Mouse (Mus musculus) heart, embryonic 15.5 days (tissue): Measurements from ENCODE around the gene Zscan5b. TPM values are rescaled to one million over a fixed set of nuclear protein-coding genes. Genes with fewer than 3 reads are reported as not detected.
"Not testable (repeated sequence)": the region's sequence is repeated elsewhere in the genome, so short reads cannot be mapped to it uniquely, and the experiment has no call there.

Experiments used
- ATAC-seq: fragments of 200-750 bp; cut with Nextera tagmentation; replicated peaks from 2 replicates; pipeline ENCODE4 v1.8.0; 2017; ENCODE audit warnings: low read depth, moderate TSS enrichment; ENCODE audit not compliant: insufficient number of reproducible peaks, insufficient read depth, low FRiP score
- H3K27ac ChIP-seq: fragments of 300-500 bp; sonication (generic); 2 replicates; pipeline ENCODE4 v1.5.1; 2015; ENCODE audit warnings: mild to moderate bottlenecking, inconsistent platforms
- H3K27me3 ChIP-seq: fragments of 300-500 bp; sonication (generic); 2 replicates; pipeline ENCODE4 v1.6.1; 2015; ENCODE audit warnings: inconsistent platforms
- H3K36me3 ChIP-seq: fragments of 300-500 bp; sonication (generic); 2 replicates; pipeline ENCODE4 v1.6.1; 2015; ENCODE audit warnings: mild to moderate bottlenecking, inconsistent platforms
- H3K4me1 ChIP-seq: fragments of 300-500 bp; sonication (generic); replicated peaks from 2 replicates; pipeline ENCODE4 v1.6.1; 2015; ENCODE audit warnings: inconsistent platforms
- H3K4me2 ChIP-seq: fragments of 300-500 bp; sonication (generic); 2 replicates; pipeline ENCODE4 v1.6.1; 2015; ENCODE audit warnings: inconsistent platforms, mild to moderate bottlenecking, moderate library complexity
- H3K4me3 ChIP-seq: fragments of 300-500 bp; sonication (generic); 2 replicates; pipeline ENCODE4 v1.5.1; 2015; ENCODE audit warnings: mild to moderate bottlenecking, inconsistent platforms
- H3K9ac ChIP-seq: fragments of 300-500 bp; sonication (generic); 2 replicates; pipeline ENCODE4 v1.6.1; 2015; ENCODE audit warnings: mild to moderate bottlenecking, inconsistent platforms
- H3K9me3 ChIP-seq: fragments of 300-500 bp; sonication (generic); replicated peaks from 2 replicates; pipeline ENCODE4 v1.6.1; 2016; ENCODE audit warnings: inconsistent platforms
- WGBS: fragments of 180-500 bp; shearing (Covaris S2); methylation state at CpG from one replicate; pipeline ENCODE4 v1.1.7; 2015; ENCODE audit warnings: mixed read lengths; 5-methylcytosine and 5-hydroxymethylcytosine counted together
- polyA plus RNA-seq: library from polyadenylated mRNA; unstranded; fragments of >200 nt; fragmentation: Nextera tagmentation; extraction: Ambion mirVana; gene quantifications from 2 replicates; pipeline ENCODE4 v1.2.1, GENCODE M21; 2015

Gene Zscan5b
- not detected in 2 replicates for polyA plus RNA-seq

DNA sequence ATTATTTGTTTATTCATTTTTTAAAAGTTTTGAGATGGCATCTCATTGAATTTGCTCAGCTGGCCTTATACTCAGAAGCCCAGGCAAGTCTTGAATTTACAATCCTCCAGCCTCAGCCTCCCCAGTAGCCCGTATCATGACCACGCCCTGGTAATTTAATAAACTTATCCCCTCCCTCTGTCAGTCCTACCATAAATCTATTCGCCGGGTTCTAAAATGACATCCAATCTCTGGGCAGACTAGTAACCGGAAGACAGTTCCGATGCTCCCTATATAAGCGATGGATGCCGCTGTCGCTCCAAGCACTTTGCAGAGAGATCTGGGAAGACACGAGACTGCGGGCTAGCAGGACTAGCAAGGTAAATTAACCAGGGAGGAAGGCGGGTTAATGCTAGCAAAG, at the start of gene Zscan5b:
TSS of gene Zscan5b (plus strand) at position 301 of the 400 bp plus-strand sequence.
- Histone ChIP-seq H3K4me2 (no peak within 1 kb of the TSS), H3K4me3 (no peak within 1 kb of the TSS), H3K36me3 (no peaks in the 10 kb centered on the region), H3K9me3 (no peaks in the 10 kb centered on the region), H3K27me3 (no peaks in the 10 kb centered on the region), H3K9ac (no peak within 1 kb of the TSS), H3K4me1 (no peaks in the 10 kb centered on the region), H3K27ac (no peak within 1 kb of the TSS)
- ATAC-seq = no peak
- 90% methylated on average over 12 of the region's 12 CpGs for WGBS

DNA sequence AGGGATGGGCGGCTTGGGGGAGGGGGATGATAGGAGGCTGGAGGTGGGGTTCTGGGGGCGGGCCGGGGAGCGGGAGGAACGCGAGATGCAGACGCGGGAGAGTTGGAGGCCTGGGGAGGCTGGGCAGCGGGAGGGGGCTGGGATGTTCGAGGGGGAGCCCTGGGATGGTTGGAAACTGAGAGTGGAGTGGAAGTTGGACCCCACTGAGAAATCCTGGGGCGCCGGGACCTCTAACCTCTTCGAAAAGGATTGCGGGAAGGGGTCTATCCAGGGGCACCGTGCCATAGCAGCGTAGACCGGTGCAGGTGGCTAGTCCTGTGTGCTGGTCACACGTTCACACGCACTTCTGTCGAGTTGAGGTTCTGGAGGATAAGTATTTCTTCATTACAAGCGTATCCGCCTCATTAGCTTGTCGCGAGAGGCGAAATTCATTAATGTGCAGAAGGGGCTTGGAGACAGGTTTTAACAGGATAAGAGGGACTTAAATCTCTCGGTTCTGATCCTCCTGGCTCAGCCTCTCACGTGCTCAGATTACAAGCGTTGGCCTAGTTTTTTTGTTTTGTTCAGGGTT, 49.3 kb upstream of the Zscan5b start:
- WGBS = under 1% methylated on average over 28 of the region's 28 CpGs

GRCm38 (mm10) chr7:6173872-6174271, 48.2 kb upstream of the Zscan5b start:
- Histone ChIP-seq H3K9me3 (no peaks in the 10 kb centered on the region), H3K27ac (no peak overlapping the region), H3K36me3 (peaks cover 4% of the 10 kb centered on the region; the same call in 1 of the 2 replicates), H3K4me3 (no peak overlapping the region), H3K9ac (no peak overlapping the region), H3K4me2 (no peak overlapping the region), H3K27me3 (no peaks in the 10 kb centered on the region), H3K4me1 (peaks cover 22% of the 10 kb centered on the region)
- 88% methylated on average over 8 of the region's 8 CpGs for WGBS
- ATAC-seq = no peak

More for the DNA sequence above, 49.3 kb upstream of the Zscan5b start:
- H3K27ac ChIP-seq = peak overlapping the region; percentile 53
- no peaks in the 10 kb centered on the region for H3K9me3 ChIP-seq
- peaks cover 4% of the 10 kb centered on the region; the same call in 1 of the 2 replicates for H3K36me3 ChIP-seq
- ATAC-seq = peak; percentile 16
- peak overlapping the region; percentile 70 for H3K9ac ChIP-seq
- peak overlapping the region; percentile 70 for H3K4me3 ChIP-seq
- H3K4me1 ChIP-seq = peaks cover 21% of the 10 kb centered on the region
- no peaks in the 10 kb centered on the region for H3K27me3 ChIP-seq
- H3K4me2 ChIP-seq = peak overlapping the region; percentile 92

GRCm38 (mm10) chr7:6174365-6174987, 47.6 kb upstream of the Zscan5b start:
- not testable (repeated sequence) for H3K4me2 ChIP-seq, H3K9ac ChIP-seq, ATAC-seq, H3K4me3 ChIP-seq, H3K27me3 ChIP-seq, H3K9me3 ChIP-seq, H3K27ac ChIP-seq, H3K36me3 ChIP-seq
- 70% methylated on average over 9 of the region's 9 CpGs for WGBS
- peaks cover 26% of the 10 kb centered on the region for H3K4me1 ChIP-seq

DNA sequence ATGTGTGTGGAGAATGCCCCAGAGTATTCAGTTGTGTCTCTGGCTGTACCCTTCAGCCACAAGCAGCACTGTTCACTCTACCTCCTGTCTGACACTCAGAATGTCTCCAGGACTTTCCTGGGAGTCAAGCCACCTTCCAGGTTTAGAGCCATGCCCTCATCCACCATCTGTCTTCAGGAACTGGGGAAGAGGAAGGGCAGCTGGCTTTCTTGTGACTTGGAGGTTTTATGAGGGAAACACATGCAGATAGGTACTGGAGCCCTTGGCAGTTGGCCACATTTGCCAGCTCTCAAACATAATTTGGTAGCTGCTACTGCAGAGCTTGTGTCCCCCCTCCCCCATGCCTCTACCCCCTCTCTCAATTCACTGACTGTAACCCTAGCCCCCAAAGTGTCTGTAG, 43.1 kb upstream of the Zscan5b start:
- H3K9ac ChIP-seq = no peak overlapping the region
- H3K27ac ChIP-seq = no peak overlapping the region
- H3K4me1 ChIP-seq = peaks cover 20% of the 10 kb centered on the region
- no peaks in the 10 kb centered on the region for H3K27me3 ChIP-seq
- ATAC-seq = no peak
- H3K36me3 ChIP-seq = peaks cover 4% of the 10 kb centered on the region; the same call in 1 of the 2 replicates
- no peak overlapping the region for H3K4me2 ChIP-seq
- no peaks in the 10 kb centered on the region for H3K9me3 ChIP-seq
- no peak overlapping the region for H3K4me3 ChIP-seq

DNA sequence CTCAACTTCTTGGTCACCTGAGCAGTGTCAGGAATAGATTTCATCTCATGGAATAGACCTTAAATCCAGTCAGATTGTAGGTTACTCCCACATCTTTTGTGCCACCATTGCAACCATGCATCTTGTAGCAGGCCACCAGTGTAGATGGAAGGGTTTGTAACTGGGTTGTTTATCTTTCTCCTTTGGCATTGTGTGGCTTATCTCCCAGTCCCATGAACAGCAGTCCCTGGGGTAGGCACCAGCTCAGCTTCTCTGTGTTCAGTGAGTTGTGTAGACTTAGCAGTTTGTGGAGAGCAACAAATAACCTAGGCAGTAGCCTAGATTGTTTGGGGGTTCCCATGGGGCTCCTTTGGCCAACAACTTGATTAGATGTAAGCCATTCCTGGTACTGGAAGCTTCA, 39.2 kb upstream of the Zscan5b start:
- H3K27ac ChIP-seq = no peak overlapping the region
- H3K9me3 ChIP-seq = no peaks in the 10 kb centered on the region
- ATAC-seq = no peak
- H3K9ac ChIP-seq = no peak overlapping the region
- no peaks in the 10 kb centered on the region for H3K27me3 ChIP-seq
- no peak overlapping the region for H3K4me3 ChIP-seq
- peaks cover 23% of the 10 kb centered on the region for H3K4me1 ChIP-seq
- peaks cover 20% of the 10 kb centered on the region for H3K36me3 ChIP-seq
- no peak overlapping the region for H3K4me2 ChIP-seq

- H3K27ac ChIP-seq = peak overlapping the region; percentile 78
- ATAC-seq = no peak
- peaks cover 29% of the 10 kb centered on the region for H3K36me3 ChIP-seq
These were observed 38.3 kb upstream of the Zscan5b start for GRCm38 (mm10) chr7:6183802-6184201.

DNA sequence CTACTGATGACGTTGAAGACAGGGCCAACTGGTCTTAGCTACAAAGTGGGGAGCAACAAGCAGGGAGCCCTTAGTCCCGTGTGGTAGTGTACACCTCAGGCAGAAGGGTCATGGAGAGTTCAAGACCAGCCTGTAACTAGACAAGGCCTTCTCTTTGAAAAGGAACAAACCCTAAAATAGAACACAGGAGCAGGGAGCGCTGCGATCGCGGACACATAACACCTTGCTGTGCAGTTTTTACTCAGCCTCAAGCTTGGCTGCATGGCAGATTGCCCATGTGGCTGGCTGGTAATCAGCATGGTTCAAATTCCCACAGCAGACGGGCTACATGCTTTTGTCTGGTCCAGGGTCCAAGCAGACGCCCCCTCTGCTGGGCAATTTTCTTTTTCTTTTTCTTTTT, 37.6 kb upstream of the Zscan5b start:
- Histone ChIP-seq H3K27ac (peak overlapping the region; percentile 78), H3K9ac (no peak overlapping the region), H3K9me3 (no peaks in the 10 kb centered on the region), H3K4me1 (peaks cover 18% of the 10 kb centered on the region), H3K27me3 (peaks cover 4% of the 10 kb centered on the region; the same call in 1 of the 2 replicates), H3K4me3 (no peak overlapping the region), H3K4me2 (no peak overlapping the region), H3K36me3 (peaks cover 35% of the 10 kb centered on the region)
- peak; percentile 59; the same call in 1 of the 2 replicates for ATAC-seq
- 48% methylated on average over 8 of the region's 8 CpGs for WGBS

More at GRCm38 (mm10) chr7:6183802-6184201, 38.3 kb upstream of the Zscan5b start:
- Histone ChIP-seq H3K4me1 (peaks cover 23% of the 10 kb centered on the region), H3K4me3 (no peak overlapping the region), H3K4me2 (no peak overlapping the region), H3K9ac (no peak overlapping the region), H3K27me3 (no peaks in the 10 kb centered on the region), H3K9me3 (no peaks in the 10 kb centered on the region)
- WGBS = 88% methylated on average over 19 of the region's 19 CpGs

- H3K27ac ChIP-seq = peak overlapping the region; percentile 78
These were observed 36.7 kb upstream of the Zscan5b start for GRCm38 (mm10) chr7:6185391-6185790.

GRCm38 (mm10) chr7:6186176-6186575, 35.9 kb upstream of the Zscan5b start:
- Histone ChIP-seq H3K4me1 (peaks cover 18% of the 10 kb centered on the region), H3K4me3 (no peak overlapping the region), H3K27ac (no peak overlapping the region), H3K9me3 (no peaks in the 10 kb centered on the region), H3K27me3 (peaks cover 4% of the 10 kb centered on the region; the same call in 1 of the 2 replicates), H3K9ac (no peak overlapping the region), H3K4me2 (no peak overlapping the region), H3K36me3 (peaks cover 35% of the 10 kb centered on the region)
- WGBS = 92% methylated on average over 2 of the region's 2 CpGs
- ATAC-seq = no peak

More at GRCm38 (mm10) chr7:6185391-6185790, 36.7 kb upstream of the Zscan5b start:
- Histone ChIP-seq H3K4me3 (no peak overlapping the region), H3K27me3 (peaks cover 4% of the 10 kb centered on the region; the same call in 1 of the 2 replicates), H3K9me3 (no peaks in the 10 kb centered on the region), H3K9ac (no peak overlapping the region), H3K4me2 (no peak overlapping the region), H3K4me1 (peaks cover 18% of the 10 kb centered on the region), H3K36me3 (peaks cover 35% of the 10 kb centered on the region)
- 55% methylated on average over 1 of the region's 1 CpGs for WGBS
- no peak for ATAC-seq

DNA sequence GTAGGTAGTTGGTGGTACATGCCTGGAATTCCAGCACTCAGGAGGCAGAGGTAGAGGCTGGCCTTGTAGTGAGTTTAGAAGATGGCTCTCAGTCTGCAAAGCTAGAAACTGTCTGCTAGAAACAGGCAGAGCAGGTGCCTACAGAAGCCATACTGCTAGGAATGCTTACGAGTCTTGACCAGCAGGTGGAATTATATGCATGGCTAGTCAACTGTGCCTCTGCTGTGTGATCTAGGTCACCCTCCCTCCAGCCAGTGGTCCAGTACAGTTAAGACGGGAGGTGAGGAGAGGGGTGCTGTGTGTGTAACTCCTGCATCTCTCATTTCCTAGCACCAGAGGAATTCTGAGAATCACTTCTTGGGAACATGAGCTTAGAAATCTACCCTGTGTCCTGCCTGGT, 35.3 kb upstream of the Zscan5b start:
- Histone ChIP-seq H3K27me3 (peaks cover 4% of the 10 kb centered on the region; the same call in 1 of the 2 replicates), H3K4me2 (no peak overlapping the region), H3K4me3 (no peak overlapping the region), H3K27ac (no peak overlapping the region), H3K9me3 (no peaks in the 10 kb centered on the region), H3K4me1 (peaks cover 18% of the 10 kb centered on the region), H3K9ac (no peak overlapping the region), H3K36me3 (peaks cover 35% of the 10 kb centered on the region)
- WGBS = 93% methylated on average over 2 of the region's 2 CpGs
- ATAC-seq = no peak

GRCm38 (mm10) chr7:6189542-6189941, 32.5 kb upstream of the Zscan5b start:
- H3K9ac ChIP-seq = no peak overlapping the region
- H3K27ac ChIP-seq = no peak overlapping the region
- H3K36me3 ChIP-seq = peaks cover 35% of the 10 kb centered on the region
- H3K9me3 ChIP-seq = no peaks in the 10 kb centered on the region
- no peak overlapping the region for H3K4me2 ChIP-seq
- peaks cover 8% of the 10 kb centered on the region for H3K4me1 ChIP-seq
- 38% methylated on average over 45 of the region's 45 CpGs for WGBS
- H3K4me3 ChIP-seq = no peak overlapping the region
- peaks cover 4% of the 10 kb centered on the region; the same call in 1 of the 2 replicates for H3K27me3 ChIP-seq
- no peak for ATAC-seq
